Mouse (Mus musculus) bone marrow, adult 2 months (tissue): Measurements from ENCODE around the gene Tmem44.

Source experiments
- CTCF ChIP-seq: fragments of 200-500 bp; IDR thresholded peaks from 2 replicates; pipeline ENCODE4 v1.5.1; 2011; ENCODE audit warnings: low read length, control low read depth; ENCODE audit not compliant: control insufficient read depth, insufficient read depth
- POLR2A ChIP-seq: fragments of 200-500 bp; IDR thresholded peaks from 2 replicates; pipeline ENCODE4 v1.6.1; 2011; ENCODE audit warnings: low read depth, mild to moderate bottlenecking, control low read depth, low read length, borderline replicate concordance; ENCODE audit not compliant: control insufficient read depth

- TF ChIP-seq CTCF: no peak
- no peak for TF ChIP-seq POLR2A
Measured at GRCm38 (mm10) chr16:30494883-30495282, 55.8 kb downstream of the Tmem44 start.
